Mouse (Mus musculus) kidney, embryonic 15.5 days (tissue): ENCODE measurements around the gene Hint2. TPM values are rescaled to one million over a fixed set of nuclear protein-coding genes. Genes with fewer than 3 reads are reported as not detected.

ENCODE experiments used
- ATAC-seq: fragments of 200-750 bp; cut with Nextera tagmentation; replicated peaks from 2 replicates; pipeline ENCODE4 v1.8.0; 2017; ENCODE audit warnings: moderate TSS enrichment; ENCODE audit not compliant: low FRiP score
- H3K27ac ChIP-seq: fragments of 300-500 bp; sonication (generic); 2 replicates; pipeline ENCODE4 v1.5.1; 2015; ENCODE audit warnings: mild to moderate bottlenecking, inconsistent platforms
- H3K27me3 ChIP-seq: fragments of 300-500 bp; sonication (generic); 2 replicates; pipeline ENCODE4 v1.6.1; 2015; ENCODE audit warnings: inconsistent platforms
- H3K36me3 ChIP-seq: fragments of 300-500 bp; sonication (generic); 2 replicates; pipeline ENCODE4 v1.6.1; 2015; ENCODE audit warnings: inconsistent platforms
- H3K4me1 ChIP-seq: fragments of 300-500 bp; sonication (generic); 2 replicates; pipeline ENCODE4 v1.6.1; 2015; ENCODE audit warnings: inconsistent platforms
- H3K4me2 ChIP-seq: fragments of 300-500 bp; sonication (generic); 2 replicates; pipeline ENCODE4 v1.6.1; 2015; ENCODE audit warnings: moderate library complexity, mild to moderate bottlenecking, inconsistent platforms
- H3K4me3 ChIP-seq: fragments of 300-500 bp; sonication (generic); replicated peaks from 2 replicates; pipeline ENCODE4 v1.5.1; 2015; ENCODE audit warnings: mild to moderate bottlenecking, inconsistent platforms
- H3K9ac ChIP-seq: fragments of 300-500 bp; sonication (generic); 2 replicates; pipeline ENCODE4 v1.6.1; 2015; ENCODE audit warnings: mild to moderate bottlenecking, inconsistent platforms
- H3K9me3 ChIP-seq: fragments of 300-500 bp; sonication (generic); replicated peaks from 2 replicates; pipeline ENCODE4 v1.6.1; 2016; ENCODE audit warnings: inconsistent platforms
- WGBS: fragments of 180-500 bp; shearing (Covaris S2); methylation state at CpG from one replicate; pipeline ENCODE4 v1.1.7; 2015; ENCODE audit warnings: mixed read lengths; 5-methylcytosine and 5-hydroxymethylcytosine counted together
- polyA plus RNA-seq: library from polyadenylated mRNA; unstranded; fragments of >200 nt; fragmentation: Nextera tagmentation; extraction: Ambion mirVana; gene quantifications from 2 replicates; pipeline ENCODE4 v1.2.1, GENCODE M21; 2015

Hint2 gene
- polyA plus RNA-seq, 1 experiment from 2014 or later: 115 TPM

GRCm38 (mm10) chr4:43653161-43654015, 2.9 kb downstream of the Hint2 start, which contains the start of gene Spag8:
TSS of gene Spag8 (minus strand) at chr4:43653594.
- WGBS: 19% methylated on average over 24 of the region's 24 CpGs
- no peak within 1 kb of the TSS for H3K27ac ChIP-seq
- H3K4me3 ChIP-seq: peak within 1 kb of the TSS; percentile 14
- H3K9me3 ChIP-seq: peaks cover 4% of the 10 kb centered on the region; the same call in 1 of the 2 replicates
- no peak within 1 kb of the TSS for H3K9ac ChIP-seq
- H3K27me3 ChIP-seq: no peaks in the 10 kb centered on the region
- peaks cover 15% of the 10 kb centered on the region for H3K36me3 ChIP-seq
- ATAC-seq: no peak
- H3K4me2 ChIP-seq: peak within 1 kb of the TSS; percentile 43
- peaks cover 23% of the 10 kb centered on the region for H3K4me1 ChIP-seq

GRCm38 (mm10) chr4:43652726-43653125, 3.5 kb downstream of the Hint2 start:
- WGBS: 82% methylated on average over 4 of the region's 4 CpGs
- Histone ChIP-seq H3K4me1 (peaks cover 23% of the 10 kb centered on the region), H3K27me3 (no peaks in the 10 kb centered on the region), H3K27ac (no peak overlapping the region), H3K4me3 (0 out of 2 replicates have a peak overlapping the region, but pooled peaks have one; percentile 14), H3K36me3 (peaks cover 15% of the 10 kb centered on the region), H3K4me2 (no peak overlapping the region), H3K9ac (no peak overlapping the region), H3K9me3 (peaks cover 4% of the 10 kb centered on the region; the same call in 1 of the 2 replicates)
- no peak for ATAC-seq

- Histone ChIP-seq H3K4me2 (no peak overlapping the region), H3K9me3 (peaks cover 4% of the 10 kb centered on the region; the same call in 1 of the 2 replicates), H3K27ac (no peak overlapping the region), H3K27me3 (no peaks in the 10 kb centered on the region), H3K4me1 (peaks cover 9% of the 10 kb centered on the region), H3K9ac (no peak overlapping the region), H3K4me3 (no peak overlapping the region), H3K36me3 (peaks cover 15% of the 10 kb centered on the region)
- 96% methylated on average over 3 of the region's 3 CpGs for WGBS
- no peak for ATAC-seq
Observed at GRCm38 (mm10) chr4:43649783-43650182, 6.5 kb downstream of the Hint2 start.

GRCm38 (mm10) chr4:43640491-43640890, 15.8 kb downstream of the Hint2 start:
- Histone ChIP-seq H3K9ac (no peak overlapping the region), H3K9me3 (no peaks in the 10 kb centered on the region), H3K4me2 (no peak overlapping the region), H3K27ac (no peak overlapping the region), H3K4me3 (no peak overlapping the region), H3K27me3 (no peaks in the 10 kb centered on the region), H3K4me1 (no peaks in the 10 kb centered on the region), H3K36me3 (no peaks in the 10 kb centered on the region)
- ATAC-seq: no peak
- WGBS: 88% methylated on average over 6 of the region's 6 CpGs

GRCm38 (mm10) chr4:43640076-43640475, 16.2 kb downstream of the Hint2 start:
- Histone ChIP-seq H3K27me3 (no peaks in the 10 kb centered on the region), H3K27ac (no peak overlapping the region), H3K9ac (no peak overlapping the region), H3K36me3 (no peaks in the 10 kb centered on the region), H3K4me3 (no peak overlapping the region), H3K4me1 (no peaks in the 10 kb centered on the region), H3K9me3 (no peaks in the 10 kb centered on the region), H3K4me2 (no peak overlapping the region)
- 73% methylated on average over 9 of the region's 9 CpGs for WGBS
- ATAC-seq: no peak

GRCm38 (mm10) chr4:43636751-43637150, 19.5 kb downstream of the Hint2 start:
- Histone ChIP-seq H3K27me3 (peaks cover 17% of the 10 kb centered on the region; the same call in 1 of the 2 replicates), H3K4me2 (no peak overlapping the region), H3K36me3 (no peaks in the 10 kb centered on the region), H3K4me3 (no peak overlapping the region), H3K9ac (no peak overlapping the region), H3K9me3 (no peaks in the 10 kb centered on the region), H3K27ac (no peak overlapping the region), H3K4me1 (peaks cover 15% of the 10 kb centered on the region)
- ATAC-seq: no peak
- WGBS: 76% methylated on average over 6 of the region's 6 CpGs

GRCm38 (mm10) chr4:43634621-43635374, 21.5 kb downstream of the Hint2 start:
- no peak overlapping the region for H3K27ac ChIP-seq
- 77% methylated on average over 7 of the region's 7 CpGs for WGBS
- no peak overlapping the region for H3K9ac ChIP-seq
- H3K36me3 ChIP-seq: no peaks in the 10 kb centered on the region
- no peak for ATAC-seq
- no peak overlapping the region for H3K4me2 ChIP-seq
- H3K4me3 ChIP-seq: no peak overlapping the region
- peaks cover 30% of the 10 kb centered on the region for H3K4me1 ChIP-seq
- no peaks in the 10 kb centered on the region for H3K9me3 ChIP-seq
- peaks cover 17% of the 10 kb centered on the region; the same call in 1 of the 2 replicates for H3K27me3 ChIP-seq

GRCm38 (mm10) chr4:43633736-43634135, 22.5 kb downstream of the Hint2 start:
- Histone ChIP-seq H3K9ac (no peak overlapping the region), H3K36me3 (no peaks in the 10 kb centered on the region), H3K27me3 (peaks cover 17% of the 10 kb centered on the region; the same call in 1 of the 2 replicates), H3K27ac (no peak overlapping the region), H3K4me2 (no peak overlapping the region), H3K9me3 (no peaks in the 10 kb centered on the region), H3K4me3 (no peak overlapping the region), H3K4me1 (peaks cover 31% of the 10 kb centered on the region)
- 88% methylated on average over 2 of the region's 2 CpGs for WGBS
- no peak for ATAC-seq

- Histone ChIP-seq H3K4me2 (0 out of 2 replicates have a peak overlapping the region, but pooled peaks have one; percentile 96), H3K9me3 (no peaks in the 10 kb centered on the region), H3K4me1 (peaks cover 31% of the 10 kb centered on the region), H3K27ac (no peak overlapping the region), H3K27me3 (peaks cover 17% of the 10 kb centered on the region; the same call in 1 of the 2 replicates), H3K4me3 (no peak overlapping the region), H3K36me3 (no peaks in the 10 kb centered on the region), H3K9ac (no peak overlapping the region)
- no peak for ATAC-seq
- WGBS: 74% methylated on average over 8 of the region's 8 CpGs
Observed at GRCm38 (mm10) chr4:43633296-43633695, 23.0 kb downstream of the Hint2 start.

GRCm38 (mm10) chr4:43631956-43632920, 24.0 kb downstream of the Hint2 start:
- peak overlapping the region; percentile 68 for H3K4me3 ChIP-seq
- H3K9me3 ChIP-seq: no peaks in the 10 kb centered on the region
- H3K9ac ChIP-seq: peak overlapping the region; percentile 61
- H3K36me3 ChIP-seq: no peaks in the 10 kb centered on the region
- peak overlapping the region; percentile 96 for H3K4me2 ChIP-seq
- 43% methylated on average over 42 of the region's 42 CpGs for WGBS
- ATAC-seq: peak; percentile 43
- peaks cover 17% of the 10 kb centered on the region; the same call in 1 of the 2 replicates for H3K27me3 ChIP-seq
- peaks cover 31% of the 10 kb centered on the region for H3K4me1 ChIP-seq
- peak overlapping the region; percentile 80 for H3K27ac ChIP-seq
